Mouse (Mus musculus): ENCODE data around the gene Bbx. TPM values are rescaled to one million over a fixed set of nuclear protein-coding genes. Genes with fewer than 3 reads are reported as not detected.

Bbx gene
- polyA plus RNA-seq, 1 experiment from 2014 or later: 29.9 TPM

GRCm38 (mm10) chr16:50204944-50205343 lies 227.2 kb downstream of the Bbx start:
- Histone ChIP-seq H3K4me3 (no peak overlapping the region), H3K4me2 (no peak overlapping the region), H3K27me3 (no peaks in the 10 kb centered on the region), H3K27ac (no peak overlapping the region), H3K9ac (no peak overlapping the region), H3K9me3 (no peaks in the 10 kb centered on the region), H3K36me3 (peaks cover 20% of the 10 kb centered on the region), H3K4me1 (replicated peaks) (no peaks in the 10 kb centered on the region)
- no peak for ATAC-seq (ENCODE audit: low FRiP score)
- WGBS: 88% methylated on average over 3 of the region's 3 CpGs

- Histone ChIP-seq H3K27me3 (no peaks in the 10 kb centered on the region), H3K4me1 (replicated peaks) (no peaks in the 10 kb centered on the region), H3K27ac (no peak overlapping the region), H3K4me2 (no peak overlapping the region), H3K36me3 (peaks cover 23% of the 10 kb centered on the region), H3K9me3 (no peaks in the 10 kb centered on the region), H3K4me3 (no peak overlapping the region), H3K9ac (no peak overlapping the region)
- no peak for ATAC-seq (ENCODE audit: low FRiP score)
- WGBS: 85% methylated on average over 7 of the region's 7 CpGs
These were observed 230.5 kb downstream of the Bbx start for GRCm38 (mm10) chr16:50201546-50202151.

- 90% methylated on average over 15 of the region's 15 CpGs for WGBS
- H3K9me3 ChIP-seq: no peaks in the 10 kb centered on the region
- peaks cover 23% of the 10 kb centered on the region for H3K36me3 ChIP-seq
- no peaks in the 10 kb centered on the region for H3K4me1 ChIP-seq (replicated peaks)
- no peak overlapping the region for H3K27ac ChIP-seq
- no peak overlapping the region for H3K4me3 ChIP-seq
- no peak overlapping the region for H3K9ac ChIP-seq
- H3K4me2 ChIP-seq: no peak overlapping the region
- no peak for ATAC-seq (ENCODE audit: low FRiP score)
- no peaks in the 10 kb centered on the region for H3K27me3 ChIP-seq
These were observed 232.0 kb downstream of the Bbx start for GRCm38 (mm10) chr16:50200214-50200613.

GRCm38 (mm10) chr16:50196118-50196517 lies 236.1 kb downstream of the Bbx start:
- WGBS: 66% methylated on average over 4 of the region's 4 CpGs
- ATAC-seq (ENCODE audit: low FRiP score): no peak
- H3K9me3 ChIP-seq: no peaks in the 10 kb centered on the region

GRCm38 (mm10) chr16:50192626-50193025 lies 239.6 kb downstream of the Bbx start:
- Histone ChIP-seq H3K4me3 (no peak overlapping the region), H3K4me1 (replicated peaks) (no peaks in the 10 kb centered on the region), H3K9ac (no peak overlapping the region), H3K27me3 (no peaks in the 10 kb centered on the region), H3K9me3 (no peaks in the 10 kb centered on the region), H3K36me3 (0 out of 2 replicates have a peak, but pooled peaks cover 6% of the 10 kb centered on the region), H3K4me2 (no peak overlapping the region), H3K27ac (no peak overlapping the region)
- ATAC-seq (ENCODE audit: low FRiP score): no peak
- WGBS: 96% methylated on average over 1 of the region's 1 CpGs

More at GRCm38 (mm10) chr16:50196118-50196517, 236.1 kb downstream of the Bbx start:
- Histone ChIP-seq H3K4me3 (no peak overlapping the region), H3K9ac (no peak overlapping the region), H3K4me2 (no peak overlapping the region), H3K4me1 (replicated peaks) (no peaks in the 10 kb centered on the region), H3K27me3 (no peaks in the 10 kb centered on the region), H3K36me3 (peaks cover 22% of the 10 kb centered on the region), H3K27ac (no peak overlapping the region)

GRCm38 (mm10) chr16:50189108-50189507 lies 243.1 kb downstream of the Bbx start:
- Histone ChIP-seq H3K4me2 (no peak overlapping the region), H3K9me3 (no peaks in the 10 kb centered on the region), H3K4me1 (replicated peaks) (peaks cover 7% of the 10 kb centered on the region), H3K36me3 (0 out of 2 replicates have a peak, but pooled peaks cover 6% of the 10 kb centered on the region), H3K9ac (no peak overlapping the region), H3K27ac (no peak overlapping the region), H3K27me3 (no peaks in the 10 kb centered on the region), H3K4me3 (no peak overlapping the region)
- ATAC-seq (ENCODE audit: low FRiP score): no peak
- 73% methylated on average over 6 of the region's 6 CpGs for WGBS

- no peak overlapping the region for H3K4me3 ChIP-seq
- no peaks in the 10 kb centered on the region for H3K36me3 ChIP-seq
- no peak for ATAC-seq (ENCODE audit: low FRiP score)
- H3K9ac ChIP-seq: no peak overlapping the region
- no peaks in the 10 kb centered on the region for H3K27me3 ChIP-seq
- no peak overlapping the region for H3K27ac ChIP-seq
- peaks cover 7% of the 10 kb centered on the region for H3K4me1 ChIP-seq (replicated peaks)
- no peaks in the 10 kb centered on the region for H3K9me3 ChIP-seq
- H3K4me2 ChIP-seq: no peak overlapping the region
- 73% methylated on average over 6 of the region's 6 CpGs for WGBS
These were observed 245.6 kb downstream of the Bbx start for GRCm38 (mm10) chr16:50186604-50187003.

- H3K4me3 ChIP-seq: no peak overlapping the region
- H3K9me3 ChIP-seq: no peaks in the 10 kb centered on the region
- no peaks in the 10 kb centered on the region for H3K27me3 ChIP-seq
- no peaks in the 10 kb centered on the region for H3K36me3 ChIP-seq
- H3K9ac ChIP-seq: no peak overlapping the region
- no peak for ATAC-seq (ENCODE audit: low FRiP score)
- peaks cover 7% of the 10 kb centered on the region for H3K4me1 ChIP-seq (replicated peaks)
- H3K27ac ChIP-seq: no peak overlapping the region
- no peak overlapping the region for H3K4me2 ChIP-seq
- 15% methylated on average over 5 of the region's 5 CpGs for WGBS
These were observed 247.1 kb downstream of the Bbx start for GRCm38 (mm10) chr16:50185041-50185440.

GRCm38 (mm10) chr16:50182988-50183387 lies 249.2 kb downstream of the Bbx start:
- H3K27ac ChIP-seq: no peak overlapping the region
- no peak for ATAC-seq (ENCODE audit: low FRiP score)
- H3K9me3 ChIP-seq: no peaks in the 10 kb centered on the region
- no peak overlapping the region for H3K4me3 ChIP-seq
- no peak overlapping the region for H3K4me2 ChIP-seq
- no peak overlapping the region for H3K9ac ChIP-seq
- H3K36me3 ChIP-seq: no peaks in the 10 kb centered on the region
- H3K4me1 ChIP-seq (replicated peaks): peaks cover 7% of the 10 kb centered on the region
- no peaks in the 10 kb centered on the region for H3K27me3 ChIP-seq
- WGBS: 86% methylated on average over 8 of the region's 8 CpGs

GRCm38 (mm10) chr16:50182561-50182960 lies 249.6 kb downstream of the Bbx start:
- H3K4me2 ChIP-seq: no peak overlapping the region
- no peaks in the 10 kb centered on the region for H3K9me3 ChIP-seq
- 88% methylated on average over 10 of the region's 10 CpGs for WGBS
- no peak for ATAC-seq (ENCODE audit: low FRiP score)
- H3K9ac ChIP-seq: no peak overlapping the region
- H3K36me3 ChIP-seq: no peaks in the 10 kb centered on the region
- H3K4me3 ChIP-seq: no peak overlapping the region
- no peak overlapping the region for H3K27ac ChIP-seq
- peaks cover 7% of the 10 kb centered on the region for H3K4me1 ChIP-seq (replicated peaks)
- no peaks in the 10 kb centered on the region for H3K27me3 ChIP-seq

GRCm38 (mm10) chr16:50172760-50173159 lies 259.4 kb downstream of the Bbx start:
- Histone ChIP-seq H3K27me3 (no peaks in the 10 kb centered on the region), H3K9ac (no peak overlapping the region), H3K27ac (no peak overlapping the region), H3K4me1 (replicated peaks) (no peaks in the 10 kb centered on the region), H3K9me3 (no peaks in the 10 kb centered on the region), H3K4me3 (no peak overlapping the region), H3K36me3 (no peaks in the 10 kb centered on the region), H3K4me2 (no peak overlapping the region)
- WGBS: 55% methylated on average over 7 of the region's 7 CpGs
- ATAC-seq (ENCODE audit: low FRiP score): no peak

GRCm38 (mm10) chr16:50170812-50171211 lies 261.4 kb downstream of the Bbx start:
- ATAC-seq (ENCODE audit: low FRiP score): no peak
- no peaks in the 10 kb centered on the region for H3K9me3 ChIP-seq
- H3K36me3 ChIP-seq: no peaks in the 10 kb centered on the region
- no peak overlapping the region for H3K9ac ChIP-seq
- no peak overlapping the region for H3K4me3 ChIP-seq
- H3K4me2 ChIP-seq: no peak overlapping the region
- H3K4me1 ChIP-seq (replicated peaks): peaks cover 5% of the 10 kb centered on the region
- H3K27me3 ChIP-seq: no peaks in the 10 kb centered on the region
- H3K27ac ChIP-seq: no peak overlapping the region
- 93% methylated on average over 5 of the region's 5 CpGs for WGBS

GRCm38 (mm10) chr16:50167983-50168299 lies 264.2 kb downstream of the Bbx start:
- Histone ChIP-seq H3K9ac (no peak overlapping the region), H3K27ac (no peak overlapping the region), H3K4me1 (replicated peaks) (peaks cover 9% of the 10 kb centered on the region), H3K27me3 (no peaks in the 10 kb centered on the region), H3K36me3 (no peaks in the 10 kb centered on the region), H3K4me3 (no peak overlapping the region), H3K9me3 (no peaks in the 10 kb centered on the region), H3K4me2 (no peak overlapping the region)
- no peak for ATAC-seq (ENCODE audit: low FRiP score)
- 88% methylated on average over 10 of the region's 10 CpGs for WGBS

All from hindbrain, embryonic 13.5 days (tissue).